Mouse (Mus musculus) MEL (cell line): ENCODE data around the gene Utrn. TPM values are rescaled to one million over a fixed set of nuclear protein-coding genes. Genes with fewer than 3 reads are reported as not detected.

Experiments used
- DNase-seq: peaks from one replicate; pipeline ENCODE4 v3.0.0; 2011; ENCODE audit warnings: low read depth, low spot score
- H3K27ac ChIP-seq: 2 replicates; pipeline ENCODE4 v1.5.1; 2012; ENCODE audit warnings: low read depth, mild to moderate bottlenecking, control low read depth, low read length, moderate library complexity; ENCODE audit not compliant: control insufficient read depth
- H3K27me3 ChIP-seq, 2 experiments: fragments of 150-350 bp in 1 of 2; sonication (generic) in 1 of 2; 2 replicates each; pipeline ENCODE4 v1.6.1; 2012; ENCODE audit warnings: low read length in 2 of 2, mild to moderate bottlenecking in 2 of 2, improper control_type of control experiment in 1 of 2, moderate library complexity in 1 of 2; ENCODE audit not compliant: insufficient read depth in 2 of 2, control insufficient read depth in 1 of 2
- H3K36me3 ChIP-seq, 2 experiments: 2 replicates each; pipeline ENCODE4 v1.6.1; 2012 to 2014; ENCODE audit warnings: low read length in 2 of 2, improper control_type of control experiment in 1 of 2, inconsistent platforms in 1 of 2, mild to moderate bottlenecking in 1 of 2; ENCODE audit not compliant: insufficient read depth in 2 of 2, control insufficient read depth in 1 of 2
- H3K4me1 ChIP-seq, 2 experiments: fragments of 150-350 bp in 1 of 2; sonication (generic) in 1 of 2; 2 replicates each; pipeline ENCODE4 v1.6.1; 2012; ENCODE audit warnings: low read length in 2 of 2, improper control_type of control experiment in 1 of 2, mild to moderate bottlenecking in 1 of 2; ENCODE audit not compliant: insufficient read depth in 2 of 2, control insufficient read depth in 1 of 2
- H3K4me3 ChIP-seq, 2 experiments: fragments of 150-350 bp in 1 of 2; sonication (generic) in 1 of 2; 2 replicates each; pipeline ENCODE4 v1.5.1; 2012; ENCODE audit warnings: low read depth in 2 of 2, low read length in 2 of 2, mild to moderate bottlenecking in 2 of 2, moderate library complexity in 2 of 2, control low read depth in 1 of 2, improper control_type of control experiment in 1 of 2; ENCODE audit not compliant: control insufficient read depth in 1 of 2, insufficient read depth in 1 of 2
- H3K79me2 ChIP-seq: 2 replicates; pipeline ENCODE4 v1.6.1; 2012; ENCODE audit warnings: mild to moderate bottlenecking, low read length, moderate library complexity; ENCODE audit not compliant: control insufficient read depth, poor library complexity, insufficient read depth
- H3K9ac ChIP-seq: 2 replicates; pipeline ENCODE4 v1.6.1; 2012; ENCODE audit warnings: low read depth, mild to moderate bottlenecking, control low read depth, low read length, moderate library complexity; ENCODE audit not compliant: control insufficient read depth, poor library complexity, severe bottlenecking
- H3K9me3 ChIP-seq: fragments of 150-350 bp; sonication (generic); replicated peaks from 2 replicates; pipeline ENCODE4 v1.6.1; 2012; ENCODE audit warnings: mild to moderate bottlenecking, low read length, improper control_type of control experiment, moderate library complexity; ENCODE audit not compliant: insufficient read depth
- BHLHE40 ChIP-seq: IDR thresholded peaks from 2 replicates; pipeline ENCODE4 v1.6.1; 2012; ENCODE audit warnings: low read depth, mild to moderate bottlenecking, inconsistent platforms, low read length, improper control_type of control experiment, borderline replicate concordance
- CHD1 ChIP-seq: IDR thresholded peaks from 2 replicates; pipeline ENCODE4 v1.6.1; 2012; ENCODE audit warnings: low read depth, mild to moderate bottlenecking, inconsistent platforms, low read length, improper control_type of control experiment
- CHD2 ChIP-seq: IDR thresholded peaks from 2 replicates; pipeline ENCODE4 v1.6.1; 2011; ENCODE audit warnings: low read length, improper control_type of control experiment
- ETS1 ChIP-seq: IDR thresholded peaks from 2 replicates; pipeline ENCODE4 v1.6.1; 2012; ENCODE audit warnings: low read depth, mild to moderate bottlenecking, inconsistent platforms, low read length, improper control_type of control experiment, moderate library complexity
- HCFC1 ChIP-seq: IDR thresholded peaks from 2 replicates; pipeline ENCODE4 v1.6.1; 2012; ENCODE audit warnings: low read depth, mild to moderate bottlenecking, inconsistent platforms, low read length, improper control_type of control experiment, moderate library complexity
- KAT2A ChIP-seq: conservative IDR thresholded peaks from 2 replicates; pipeline ENCODE4 v1.6.1; 2012; ENCODE audit warnings: low read depth, low read length, improper control_type of control experiment, inconsistent platforms
- MAFK ChIP-seq: IDR thresholded peaks from 2 replicates; pipeline ENCODE4 v1.6.1; 2011; ENCODE audit warnings: low read depth, mild to moderate bottlenecking, low read length, improper control_type of control experiment, borderline replicate concordance
- MAZ ChIP-seq: IDR thresholded peaks from 2 replicates; pipeline ENCODE4 v1.6.1; 2012; ENCODE audit warnings: low read depth, mild to moderate bottlenecking, inconsistent platforms, low read length, improper control_type of control experiment
- MEF2A ChIP-seq: IDR thresholded peaks from 2 replicates; pipeline ENCODE4 v1.6.1; 2014; ENCODE audit warnings: low read depth, mild to moderate bottlenecking, inconsistent platforms, low read length, improper control_type of control experiment; ENCODE audit not compliant: poor library complexity, insufficient replicate concordance, severe bottlenecking; ENCODE audit errors: extremely low read depth
- MXI1 ChIP-seq: IDR thresholded peaks from 2 replicates; pipeline ENCODE4 v1.6.1; 2011; ENCODE audit warnings: mild to moderate bottlenecking, low read depth, low read length, improper control_type of control experiment
- MYB ChIP-seq: IDR thresholded peaks from 2 replicates; pipeline ENCODE4 v1.6.1; 2011; ENCODE audit warnings: mild to moderate bottlenecking, low read depth, low read length, improper control_type of control experiment
- MYC ChIP-seq: IDR thresholded peaks from 2 replicates; pipeline ENCODE4 v1.6.1; 2011; ENCODE audit warnings: low read depth, mild to moderate bottlenecking, low read length, improper control_type of control experiment, moderate library complexity
- NRF1 ChIP-seq: IDR thresholded peaks from 2 replicates; pipeline ENCODE4 v1.6.1; 2014; ENCODE audit warnings: low read depth, mild to moderate bottlenecking, inconsistent platforms, low read length, improper control_type of control experiment, moderate library complexity; ENCODE audit not compliant: poor library complexity, insufficient read depth, severe bottlenecking
- POLR2AphosphoS2 ChIP-seq: IDR thresholded peaks from 2 replicates; pipeline ENCODE4 v1.6.1; 2011; ENCODE audit warnings: low read length, improper control_type of control experiment
- POLR2AphosphoS5 ChIP-seq: IDR thresholded peaks from 2 replicates; pipeline ENCODE4 v1.6.1; 2012; ENCODE audit warnings: low read depth, borderline replicate concordance, mild to moderate bottlenecking, inconsistent platforms, low read length, moderate library complexity, mixed read lengths
- RCOR1 ChIP-seq: IDR thresholded peaks from 2 replicates; pipeline ENCODE4 v1.6.1; 2012; ENCODE audit warnings: low read depth, mild to moderate bottlenecking, inconsistent platforms, low read length, improper control_type of control experiment
- TAL1 ChIP-seq: IDR thresholded peaks from 2 replicates; pipeline ENCODE4 v1.6.1; 2012; ENCODE audit warnings: mild to moderate bottlenecking, inconsistent platforms, low read length, moderate library complexity, mixed read lengths
- TCF12 ChIP-seq: IDR thresholded peaks from 2 replicates; pipeline ENCODE4 v1.6.1; 2014; ENCODE audit warnings: low read depth, mild to moderate bottlenecking, inconsistent platforms, low read length, improper control_type of control experiment, moderate library complexity
- UBTF ChIP-seq: IDR thresholded peaks from 2 replicates; pipeline ENCODE4 v1.6.1; 2012; ENCODE audit warnings: low read depth, mild to moderate bottlenecking, inconsistent platforms, low read length, improper control_type of control experiment, moderate library complexity, borderline replicate concordance; ENCODE audit not compliant: insufficient read depth
- USF2 ChIP-seq, 2 experiments: IDR thresholded peaks; 2 replicates each; pipeline ENCODE4 v1.6.1; 2011 to 2012; ENCODE audit warnings: improper control_type of control experiment in 2 of 2, low read length in 2 of 2, borderline replicate concordance in 1 of 2, inconsistent platforms in 1 of 2, low read depth in 1 of 2, mild to moderate bottlenecking in 1 of 2; ENCODE audit not compliant: insufficient read depth in 1 of 2
- ZC3H11A ChIP-seq: IDR thresholded peaks from 2 replicates; pipeline ENCODE4 v1.6.1; 2012; ENCODE audit warnings: low read depth, mild to moderate bottlenecking, inconsistent platforms, low read length, improper control_type of control experiment
- polyA plus RNA-seq, 2 experiments: library from polyadenylated mRNA; stranded (reverse) in 1 of 2; unstranded in 1 of 2; fragments of >175 nt in 1 of 2; fragments of >200 nt in 1 of 2; gene quantifications; 2 replicates each; pipeline versions ENCODE4 v1.2.1 to v1.2.4; 2012; ENCODE audit warnings: low replicate concordance in 2 of 2, low read depth in 1 of 2; ENCODE audit not compliant: insufficient read length in 2 of 2, insufficient read depth in 1 of 2, missing spikeins in 1 of 2
- total RNA-seq: library from RNA; depleted of rRNA; stranded (reverse); fragments of 300-350 nt; gene quantifications from 2 replicates; pipeline ENCODE4 v1.2.3, GENCODE M21; 2012

Utrn gene
- total and polyA plus RNA-seq, 3 experiments, result 2.3 to 4.3 TPM; not detected in 1

DNA sequence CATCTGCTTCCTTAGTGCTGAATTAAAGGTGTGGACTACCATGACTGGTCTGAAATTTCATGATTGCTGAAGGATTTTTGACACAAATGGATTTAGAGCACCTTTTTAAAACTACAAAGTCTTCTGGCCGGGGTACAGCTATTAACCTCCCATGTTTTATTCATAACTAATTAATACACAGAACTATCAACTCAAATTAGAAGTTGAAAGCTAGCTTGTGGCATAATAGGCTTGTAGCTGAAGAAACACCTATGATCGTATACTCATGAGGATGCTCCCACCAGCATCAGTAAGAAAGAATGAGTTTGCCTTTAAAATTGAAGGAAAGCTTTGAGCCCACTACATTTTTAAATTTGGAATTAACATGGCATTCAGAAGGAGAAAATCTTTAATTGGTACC is 282.3 kb downstream of the Utrn start:
- H3K4me3 ChIP-seq, result no peak overlapping the region
- H3K9me3 ChIP-seq, result no peaks in the 10 kb centered on the region
- no peak overlapping the region for H3K27ac ChIP-seq
- no peaks in the 10 kb centered on the region for H3K27me3 ChIP-seq
- H3K4me1 ChIP-seq, result no peaks in the 10 kb centered on the region
- H3K36me3 ChIP-seq, result no peaks in the 10 kb centered on the region
- TF ChIP-seq KAT2A (no peak), HCFC1 (no peak), ETS1 (no peak), ZC3H11A (no peak), MYC (no peak), UBTF (no peak)
- TF ChIP-seq, all 39 proteins: peak for 0
- Histone ChIP-seq H3K79me2 (no peaks in the 10 kb centered on the region), H3K9ac (no peak overlapping the region)
- DNase-seq, result no peak

DNA sequence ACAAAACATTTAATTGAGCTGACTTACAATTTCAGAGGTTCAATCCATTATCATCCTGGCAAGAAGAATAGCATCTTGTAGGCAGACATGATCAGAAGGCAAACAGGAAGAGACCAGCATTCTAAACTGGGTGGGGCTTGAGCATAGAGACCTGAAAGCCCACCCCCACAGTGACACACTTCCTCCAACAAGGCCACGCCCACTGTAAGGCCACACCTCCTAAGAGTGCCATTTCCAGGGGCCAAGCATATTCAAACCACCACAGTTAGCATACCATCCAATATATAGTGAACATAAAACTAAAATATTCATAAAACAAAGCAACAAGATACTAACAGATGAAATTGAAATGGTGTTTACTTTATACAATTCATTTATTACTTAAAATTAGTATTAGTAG is 283.0 kb downstream of the Utrn start:
- H3K36me3 ChIP-seq, result no peaks in the 10 kb centered on the region
- no peaks in the 10 kb centered on the region for H3K9me3 ChIP-seq
- no peak for DNase-seq
- no peak overlapping the region for H3K27ac ChIP-seq
- no peaks in the 10 kb centered on the region for H3K27me3 ChIP-seq
- TF ChIP-seq RCOR1 (no peak), CHD2 (no peak), MXI1 (no peak), POLR2AphosphoS2 (no peak), MEF2A (no peak), HCFC1 (no peak), CHD1 (no peak), MAFK (no peak), USF2 (IDR thresholded peaks at IDR 0.05; ENCODE audit: borderline replicate concordance in 1 of 2, insufficient read depth in 1 of 2, low read depth in 1 of 2, low read length in 2 of 2) (no peak), TAL1 (no peak), KAT2A (no peak), NRF1 (no peak), TCF12 (no peak), BHLHE40 (no peak), MAZ (no peak), MYC (no peak), POLR2AphosphoS5 (no peak), MYB (no peak)
- H3K4me3 ChIP-seq, result no peak overlapping the region
- no peak overlapping the region for H3K9ac ChIP-seq
- no peaks in the 10 kb centered on the region for H3K79me2 ChIP-seq
- H3K4me1 ChIP-seq, result no peaks in the 10 kb centered on the region
